Mouse (Mus musculus): Measurements from ENCODE around the gene Dnah17.

DNA sequence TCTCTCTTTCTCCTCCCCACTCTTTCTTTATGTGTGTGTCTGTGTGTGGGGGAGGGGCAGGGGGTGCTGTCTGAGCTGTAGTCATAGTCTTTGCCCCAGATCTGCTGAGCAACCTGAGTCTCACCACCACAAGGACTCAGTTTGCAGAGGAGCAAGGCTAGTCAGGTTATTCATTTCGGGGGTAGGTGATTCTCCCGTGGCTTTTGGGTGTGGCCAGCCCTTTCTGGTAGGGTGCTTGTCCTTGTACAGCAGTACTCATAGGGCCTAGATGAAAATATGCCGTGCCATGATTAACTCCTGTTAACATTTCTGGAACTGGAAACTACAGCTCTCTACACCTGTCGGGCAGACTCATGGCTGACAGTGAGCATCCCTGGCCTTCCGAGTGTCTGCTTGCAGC is 36.2 kb upstream of the Dnah17 start:
- no peak for TF ChIP-seq ZC3H11A (IDR thresholded peaks at IDR 0.05; ENCODE audit: borderline replicate concordance, low read depth, low read length)
- TF ChIP-seq ZNF384 (IDR thresholded peaks at IDR 0.05; ENCODE audit: low read depth, low read length), result no peak
- TF ChIP-seq MAFK (IDR thresholded peaks at IDR 0.05; ENCODE audit: insufficient read depth, low read depth, low read length), result no peak

Measured in ES-E14 (cell line).